Mouse (Mus musculus): ENCODE measurements around the gene Adarb2. TPM values are rescaled to one million over a fixed set of nuclear protein-coding genes. Genes with fewer than 3 reads are reported as not detected.

Adarb2 gene
- under 1 TPM in 1 of 2 experiments, not detected in 1; 0.12 TPM for total RNA-seq (2023)

DNA sequence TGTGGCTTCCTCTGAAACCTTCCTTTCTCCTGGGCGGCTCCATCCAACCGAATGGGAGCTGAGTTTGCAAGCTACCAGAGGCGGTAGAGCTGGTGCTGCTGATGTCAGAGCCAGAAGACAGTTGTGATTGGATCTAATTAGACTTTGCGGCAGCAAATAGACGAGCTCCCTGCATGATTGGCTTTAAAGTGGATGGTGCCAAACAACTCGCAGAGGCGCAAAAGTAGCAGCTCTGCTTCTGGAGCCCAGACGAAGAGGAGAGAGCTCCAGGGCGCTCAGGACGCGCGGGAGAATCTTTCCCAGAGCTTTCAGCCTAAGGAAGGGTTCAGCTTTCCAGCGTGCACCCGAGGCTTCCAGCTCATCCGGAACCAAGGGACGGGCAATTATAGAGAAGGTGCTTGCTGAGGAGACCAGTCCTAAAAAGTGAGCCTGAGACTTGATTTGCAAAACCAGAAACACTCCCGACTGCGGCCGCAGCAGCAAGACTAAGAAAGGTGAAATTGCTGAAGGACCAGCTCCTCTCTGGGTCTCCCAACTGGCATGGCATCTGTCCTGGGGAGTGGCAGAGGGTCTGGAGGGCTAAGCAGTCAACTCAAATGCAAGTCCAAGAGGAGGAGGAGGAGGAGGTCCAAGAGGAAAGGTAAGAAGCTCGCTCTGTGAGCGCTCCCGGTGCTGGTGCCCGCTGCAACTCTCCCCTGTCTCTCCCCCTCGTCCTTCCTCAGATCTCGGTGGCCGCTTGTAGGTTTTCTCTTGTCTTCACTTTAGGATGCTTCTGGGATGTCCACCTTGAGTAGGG lies at the start of gene Adarb2:
Gene Adarb2 (plus strand): TSS at position 186 of the 796 bp plus-strand sequence.

Data from B cell, adult 67 days (primary cell).